Mouse (Mus musculus): ENCODE results near the gene Tenm2. TPM values are rescaled to one million over a fixed set of nuclear protein-coding genes. Genes with fewer than 3 reads are reported as not detected.

The Tenm2 gene
- polyA plus RNA-seq, 1 experiment from 2014 or later, result 0.80 TPM

DNA sequence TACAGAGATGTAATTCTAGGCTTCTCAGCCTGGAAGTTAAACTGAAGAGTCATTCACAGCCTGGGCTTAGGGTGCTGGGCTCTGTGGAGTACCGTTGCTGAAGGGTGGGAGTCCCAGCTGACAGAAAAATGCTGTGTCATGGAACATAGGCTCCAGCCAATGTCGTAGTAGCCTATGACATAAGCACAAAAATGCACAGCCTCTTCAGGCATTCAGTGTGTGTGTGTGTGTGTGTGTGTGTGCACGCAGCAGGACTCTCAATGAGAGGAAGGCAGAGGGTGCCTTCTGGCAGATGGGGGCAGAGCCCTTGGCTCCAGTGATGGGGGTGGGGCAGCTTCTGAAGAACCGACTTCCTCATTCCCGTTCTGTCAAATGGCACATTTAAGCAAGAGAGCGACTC is 1083.5 kb downstream of the Tenm2 start:
- no peak overlapping the region for H3K4me2 ChIP-seq (ENCODE audit: low read length)
- no peaks in the 10 kb centered on the region for H3K4me1 ChIP-seq (replicated peaks; ENCODE audit: insufficient read depth, low read length)
- 11% methylated on average over 6 of the region's 6 CpGs for WGBS
- no peak overlapping the region for H3K9ac ChIP-seq (ENCODE audit: low read depth, low read length)
- H3K36me3 ChIP-seq (ENCODE audit: insufficient read depth, low read length), result no peaks in the 10 kb centered on the region
- DNase-seq (ENCODE audit: low spot score), result no peak
- no peaks in the 10 kb centered on the region for H3K9me3 ChIP-seq (replicated peaks; ENCODE audit: low read length)
- no peak overlapping the region for H3K4me3 ChIP-seq (replicated peaks; ENCODE audit: low read depth, low read length)
- no peak for TF ChIP-seq CTCF (IDR thresholded peaks at IDR 0.05; ENCODE audit: low read depth)
- no peaks in the 10 kb centered on the region for H3K27me3 ChIP-seq (ENCODE audit: insufficient read depth, low read length)
- peak; percentile 40; the same call in 1 of the 2 replicates for ATAC-seq (replicated peaks; ENCODE audit: low FRiP score, low read depth)
- H3K27ac ChIP-seq, result no peak overlapping the region

DNA sequence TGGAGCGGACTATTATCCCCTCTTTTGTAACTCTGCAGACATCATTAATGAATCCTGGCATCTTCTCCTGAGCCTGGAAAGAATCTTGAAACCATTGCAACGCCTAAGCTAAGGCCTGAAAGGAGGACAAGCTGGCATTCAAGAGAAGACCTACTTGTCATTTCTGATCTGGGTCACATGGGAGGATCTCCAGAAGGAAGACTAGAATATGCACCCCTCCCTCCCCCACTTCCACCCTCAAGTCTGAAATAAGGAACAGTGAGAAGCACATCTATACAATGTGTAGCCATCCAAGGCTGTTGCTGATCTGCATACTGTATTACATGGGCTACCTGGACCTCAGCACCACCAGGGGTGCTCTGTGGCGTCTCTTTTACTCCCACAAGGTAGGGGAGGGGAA is 1086.7 kb downstream of the Tenm2 start:
- no peaks in the 10 kb centered on the region for H3K9me3 ChIP-seq (replicated peaks; ENCODE audit: low read length)
- WGBS, result 77% methylated on average over 3 of the region's 3 CpGs
- H3K4me3 ChIP-seq (replicated peaks; ENCODE audit: low read depth, low read length), result no peak overlapping the region
- no peak overlapping the region for H3K27ac ChIP-seq
- no peak overlapping the region for H3K9ac ChIP-seq (ENCODE audit: low read depth, low read length)
- no peak for DNase-seq (ENCODE audit: low spot score)
- no peak for TF ChIP-seq CTCF (IDR thresholded peaks at IDR 0.05; ENCODE audit: low read depth)
- H3K4me1 ChIP-seq (replicated peaks; ENCODE audit: insufficient read depth, low read length), result no peaks in the 10 kb centered on the region
- H3K36me3 ChIP-seq (ENCODE audit: insufficient read depth, low read length), result no peaks in the 10 kb centered on the region
- no peak for ATAC-seq (replicated peaks; ENCODE audit: low FRiP score, low read depth)
- H3K4me2 ChIP-seq (ENCODE audit: low read length), result no peak overlapping the region
- H3K27me3 ChIP-seq (ENCODE audit: insufficient read depth, low read length), result no peaks in the 10 kb centered on the region

DNA sequence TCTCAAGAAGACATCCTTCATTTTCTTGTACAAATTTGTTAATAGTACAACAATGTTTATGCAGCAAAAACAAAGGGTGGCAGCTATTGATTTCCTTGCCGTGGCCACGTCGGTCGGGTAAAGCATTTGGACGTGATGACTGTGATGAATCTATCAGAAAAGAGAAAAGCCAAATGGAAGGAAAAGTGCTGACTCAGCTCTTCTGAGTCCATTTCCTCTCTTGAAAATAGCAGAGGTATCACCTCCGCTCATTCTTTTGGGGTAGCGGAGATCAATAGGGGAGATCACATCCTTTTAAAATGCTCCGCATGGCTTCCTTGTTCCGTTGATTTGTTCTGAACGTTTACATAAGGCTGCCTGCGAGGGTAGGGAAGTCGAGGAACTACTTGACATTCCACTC is 1090.7 kb downstream of the Tenm2 start:
- no peak overlapping the region for H3K9ac ChIP-seq (ENCODE audit: low read depth, low read length)
- ATAC-seq (replicated peaks; ENCODE audit: low FRiP score, low read depth), result no peak
- 70% methylated on average over 12 of the region's 12 CpGs for WGBS
- no peaks in the 10 kb centered on the region for H3K9me3 ChIP-seq (replicated peaks; ENCODE audit: low read length)
- no peaks in the 10 kb centered on the region for H3K27me3 ChIP-seq (ENCODE audit: insufficient read depth, low read length)
- no peak overlapping the region for H3K27ac ChIP-seq
- no peak overlapping the region for H3K4me3 ChIP-seq (replicated peaks; ENCODE audit: low read depth, low read length)
- DNase-seq (ENCODE audit: low spot score), result no peak
- no peak overlapping the region for H3K4me2 ChIP-seq (ENCODE audit: low read length)
- no peaks in the 10 kb centered on the region for H3K36me3 ChIP-seq (ENCODE audit: insufficient read depth, low read length)
- TF ChIP-seq CTCF (IDR thresholded peaks at IDR 0.05; ENCODE audit: low read depth), result no peak
- no peaks in the 10 kb centered on the region for H3K4me1 ChIP-seq (replicated peaks; ENCODE audit: insufficient read depth, low read length)

DNA sequence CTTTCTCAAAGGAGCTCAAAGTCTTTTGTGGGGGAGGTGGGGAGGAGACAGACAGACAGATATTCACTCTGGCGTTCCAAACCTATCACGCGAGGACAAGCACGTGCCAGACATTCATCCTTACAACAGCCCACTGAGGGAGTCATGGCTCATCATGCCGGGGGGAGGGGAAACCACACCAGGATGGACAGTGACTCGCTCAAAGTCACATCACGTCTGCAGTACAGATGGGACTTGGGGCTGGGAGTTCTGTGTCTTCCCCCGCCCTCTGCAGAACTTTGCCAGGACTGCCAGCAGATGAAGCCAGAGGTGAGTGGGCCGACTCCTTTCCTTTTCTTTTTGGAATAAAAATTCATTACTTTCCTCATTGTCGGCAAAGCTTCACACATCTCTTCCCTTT is 1095.4 kb downstream of the Tenm2 start:
- no peak overlapping the region for H3K4me2 ChIP-seq (ENCODE audit: low read length)
- no peak for DNase-seq (ENCODE audit: low spot score)
- WGBS, result 79% methylated on average over 10 of the region's 10 CpGs
- no peaks in the 10 kb centered on the region for H3K36me3 ChIP-seq (ENCODE audit: insufficient read depth, low read length)
- no peaks in the 10 kb centered on the region for H3K4me1 ChIP-seq (replicated peaks; ENCODE audit: insufficient read depth, low read length)
- no peak overlapping the region for H3K27ac ChIP-seq
- no peak overlapping the region for H3K4me3 ChIP-seq (replicated peaks; ENCODE audit: low read depth, low read length)
- no peak for ATAC-seq (replicated peaks; ENCODE audit: low FRiP score, low read depth)
- no peaks in the 10 kb centered on the region for H3K9me3 ChIP-seq (replicated peaks; ENCODE audit: low read length)
- H3K9ac ChIP-seq (ENCODE audit: low read depth, low read length), result no peak overlapping the region
- no peak for TF ChIP-seq CTCF (IDR thresholded peaks at IDR 0.05; ENCODE audit: low read depth)
- H3K27me3 ChIP-seq (ENCODE audit: insufficient read depth, low read length), result no peaks in the 10 kb centered on the region

DNA sequence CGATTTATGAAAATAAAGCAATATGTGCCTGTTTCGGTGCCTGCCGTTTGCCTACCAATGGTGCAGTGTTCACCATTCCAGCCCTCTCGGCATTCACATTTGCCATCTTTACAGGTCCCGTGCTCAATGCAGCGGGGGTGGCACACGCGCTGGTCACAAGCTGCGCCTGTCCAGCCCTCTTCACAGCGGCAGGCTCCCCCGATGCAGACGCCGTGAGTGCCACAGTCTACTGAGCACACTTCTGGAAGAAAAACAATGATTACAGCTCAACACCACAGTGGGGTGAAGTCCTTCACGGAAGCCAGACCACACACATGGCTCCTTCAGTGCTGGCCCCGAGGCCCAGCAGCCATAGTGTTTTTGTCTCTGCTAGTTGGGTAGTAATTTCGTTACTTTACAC is 1096.2 kb downstream of the Tenm2 start:
- Histone ChIP-seq H3K4me1 (replicated peaks; ENCODE audit: insufficient read depth, low read length) (no peaks in the 10 kb centered on the region), H3K36me3 (ENCODE audit: insufficient read depth, low read length) (no peaks in the 10 kb centered on the region), H3K27me3 (ENCODE audit: insufficient read depth, low read length) (no peaks in the 10 kb centered on the region), H3K4me3 (replicated peaks; ENCODE audit: low read depth, low read length) (no peak overlapping the region), H3K27ac (no peak overlapping the region), H3K9ac (ENCODE audit: low read depth, low read length) (no peak overlapping the region), H3K4me2 (ENCODE audit: low read length) (peak overlapping the region; percentile 15; the same call in 1 of the 2 replicates), H3K9me3 (replicated peaks; ENCODE audit: low read length) (no peaks in the 10 kb centered on the region)
- 38% methylated on average over 16 of the region's 16 CpGs for WGBS
- ATAC-seq (replicated peaks; ENCODE audit: low FRiP score, low read depth), result peak; percentile 63
- TF ChIP-seq CTCF (IDR thresholded peaks at IDR 0.05; ENCODE audit: low read depth), result no peak
- DNase-seq (ENCODE audit: low spot score), result no peak

DNA sequence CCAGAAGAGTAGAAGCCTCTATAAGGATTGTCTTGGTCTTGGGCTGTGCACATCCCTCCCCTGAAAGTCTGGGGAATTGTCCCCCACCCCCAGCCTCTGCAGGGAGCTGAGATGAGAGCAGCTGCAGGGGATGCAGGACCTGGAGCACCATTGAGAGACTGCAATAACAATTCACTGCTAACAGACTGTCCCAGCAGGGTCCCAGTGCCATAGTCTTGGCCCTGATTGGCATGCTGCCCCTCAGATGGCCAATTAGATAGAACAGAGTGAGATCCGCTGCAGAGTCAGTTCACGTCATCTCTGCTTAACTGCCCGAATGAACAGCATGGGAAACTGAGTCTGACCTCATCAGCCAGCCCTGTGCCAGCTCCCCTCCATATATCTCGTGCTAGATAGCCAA is 1097.9 kb downstream of the Tenm2 start:
- TF ChIP-seq CTCF (IDR thresholded peaks at IDR 0.05; ENCODE audit: low read depth), result no peak
- Histone ChIP-seq H3K9me3 (replicated peaks; ENCODE audit: low read length) (no peaks in the 10 kb centered on the region), H3K4me1 (replicated peaks; ENCODE audit: insufficient read depth, low read length) (no peaks in the 10 kb centered on the region), H3K27me3 (ENCODE audit: insufficient read depth, low read length) (no peaks in the 10 kb centered on the region), H3K9ac (ENCODE audit: low read depth, low read length) (no peak overlapping the region), H3K36me3 (ENCODE audit: insufficient read depth, low read length) (no peaks in the 10 kb centered on the region), H3K27ac (no peak overlapping the region), H3K4me3 (replicated peaks; ENCODE audit: low read depth, low read length) (no peak overlapping the region), H3K4me2 (ENCODE audit: low read length) (no peak overlapping the region)
- ATAC-seq (replicated peaks; ENCODE audit: low FRiP score, low read depth) (no peak), DNase-seq (ENCODE audit: low spot score) (no peak)
- WGBS, result 67% methylated on average over 4 of the region's 4 CpGs

DNA sequence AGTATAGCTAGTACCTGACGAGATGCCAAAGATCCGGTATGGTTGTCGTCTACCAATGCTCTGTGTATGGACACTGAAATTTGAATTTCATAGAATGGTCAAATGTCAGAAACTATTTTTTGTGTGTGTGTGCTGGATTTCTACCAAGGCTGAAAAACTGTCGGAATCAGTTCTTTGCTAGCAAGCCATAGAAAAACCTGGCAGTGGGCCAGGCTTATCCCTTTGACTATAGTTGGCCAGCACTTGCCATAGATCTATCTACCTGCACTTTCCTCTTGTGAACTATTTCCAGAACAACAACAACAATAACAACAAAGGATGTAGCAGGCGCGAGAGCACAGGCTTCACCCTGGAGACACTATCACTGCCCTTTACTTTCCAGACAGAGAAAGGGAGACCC is 1098.5 kb downstream of the Tenm2 start:
- Histone ChIP-seq H3K36me3 (ENCODE audit: insufficient read depth, low read length) (no peaks in the 10 kb centered on the region), H3K4me3 (replicated peaks; ENCODE audit: low read depth, low read length) (no peak overlapping the region), H3K4me1 (replicated peaks; ENCODE audit: insufficient read depth, low read length) (no peaks in the 10 kb centered on the region), H3K27me3 (ENCODE audit: insufficient read depth, low read length) (no peaks in the 10 kb centered on the region), H3K9me3 (replicated peaks; ENCODE audit: low read length) (no peaks in the 10 kb centered on the region), H3K4me2 (ENCODE audit: low read length) (no peak overlapping the region), H3K9ac (ENCODE audit: low read depth, low read length) (no peak overlapping the region), H3K27ac (no peak overlapping the region)
- ATAC-seq (replicated peaks; ENCODE audit: low FRiP score, low read depth) (no peak), DNase-seq (ENCODE audit: low spot score) (no peak)
- TF ChIP-seq CTCF (IDR thresholded peaks at IDR 0.05; ENCODE audit: low read depth), result no peak
- WGBS, result 72% methylated on average over 6 of the region's 6 CpGs

Measured in kidney, postnatal 0 days (tissue).